Mouse (Mus musculus) myocyte (in vitro differentiated cells): ENCODE data around the gene Tmem203. TPM values are rescaled to one million over a fixed set of nuclear protein-coding genes. Genes with fewer than 3 reads are reported as not detected.

Source experiments
- H3K27me3 ChIP-seq: one replicate; pipeline ENCODE4 v1.6.1; 2011; ENCODE audit not compliant: control insufficient read depth, insufficient read depth, insufficient read length
- H3K36me3 ChIP-seq: one replicate; pipeline ENCODE4 v1.6.1; 2011; ENCODE audit not compliant: control insufficient read depth, insufficient read depth
- H3K4me2 ChIP-seq: one replicate; pipeline ENCODE4 v1.6.1; 2011; ENCODE audit warnings: low read depth, control low read depth
- H3K4me3 ChIP-seq: one replicate; pipeline ENCODE4 v1.5.1; 2011; ENCODE audit warnings: mild to moderate bottlenecking, control low read depth, moderate library complexity
- H3K79me2 ChIP-seq: one replicate; pipeline ENCODE4 v1.6.1; 2011; ENCODE audit not compliant: control insufficient read depth, insufficient read depth
- H3ac ChIP-seq: one replicate; pipeline ENCODE4 v1.6.1; 2011; ENCODE audit not compliant: control insufficient read depth, insufficient read length
- CEBPB ChIP-seq: IDR thresholded peaks from 2 replicates; pipeline ENCODE4 v1.6.1; 2011; ENCODE audit warnings: mild to moderate bottlenecking, moderate library complexity; ENCODE audit not compliant: poor library complexity, insufficient read depth, severe bottlenecking
- E2F4 ChIP-seq: IDR thresholded peaks from one replicate; pipeline ENCODE4 v1.6.1; 2011; ENCODE audit warnings: mild to moderate bottlenecking, control low read depth, moderate library complexity; ENCODE audit not compliant: insufficient read depth
- MAX ChIP-seq: IDR thresholded peaks from one replicate; pipeline ENCODE4 v1.6.1; 2011; ENCODE audit warnings: low read depth, mild to moderate bottlenecking, control low read depth
- MYOD1 ChIP-seq, 3 experiments: IDR thresholded peaks; one replicate each; pipeline ENCODE4 v1.6.1; 2011; ENCODE audit warnings: control low read depth in 2 of 3, low read depth in 2 of 3, mild to moderate bottlenecking in 2 of 3, moderate library complexity in 1 of 3; ENCODE audit not compliant: insufficient read length in 2 of 3, control insufficient read depth in 1 of 3
- MYOG ChIP-seq, 3 experiments: IDR thresholded peaks; one replicate each; pipeline ENCODE4 v1.6.1; 2011; ENCODE audit warnings: control low read depth in 2 of 3, low read depth in 2 of 3, mild to moderate bottlenecking in 2 of 3; ENCODE audit not compliant: insufficient read length in 2 of 3, control insufficient read depth in 1 of 3, insufficient read depth in 1 of 3
- POLR2A ChIP-seq: IDR thresholded peaks from one replicate; pipeline ENCODE4 v1.6.1; 2011; ENCODE audit warnings: low read depth, mild to moderate bottlenecking, control low read depth, moderate library complexity; ENCODE audit not compliant: insufficient read length
- POLR2AphosphoS2 ChIP-seq: IDR thresholded peaks from one replicate; pipeline ENCODE4 v1.6.1; 2011; ENCODE audit warnings: low read depth, control low read depth; ENCODE audit not compliant: insufficient read length
- REST ChIP-seq: IDR thresholded peaks from one replicate; pipeline ENCODE4 v1.6.1; 2011; ENCODE audit warnings: mild to moderate bottlenecking, control low read depth, moderate library complexity; ENCODE audit not compliant: insufficient read depth, insufficient read length
- SRF ChIP-seq: IDR thresholded peaks from one replicate; pipeline ENCODE4 v1.6.1; 2011; ENCODE audit warnings: low read depth; ENCODE audit not compliant: control insufficient read depth, insufficient read length
- TCF12 ChIP-seq: IDR thresholded peaks from one replicate; pipeline ENCODE4 v1.6.1; 2011; ENCODE audit warnings: mild to moderate bottlenecking, control low read depth; ENCODE audit not compliant: poor library complexity, insufficient read depth, severe bottlenecking
- TCF3 ChIP-seq: IDR thresholded peaks from one replicate; pipeline ENCODE4 v1.6.1; 2011; ENCODE audit warnings: low read depth, control low read depth; ENCODE audit not compliant: insufficient read length
- USF1 ChIP-seq: IDR thresholded peaks from one replicate; pipeline ENCODE4 v1.6.1; 2011; ENCODE audit warnings: low read depth, mild to moderate bottlenecking, control low read depth, moderate library complexity
- polyA plus RNA-seq: library from polyadenylated mRNA; unstranded; fragments of >200 nt; fragmentation: generic; extraction: Trizol; gene quantifications from one replicate; pipeline ENCODE4 v1.2.1, GENCODE M21; 2012; ENCODE audit warnings: missing spikeins

Gene Tmem203
- polyA plus RNA-seq, 1 experiment, result 47.2 TPM

GRCm38 (mm10) chr2:25213266-25213865, 41.9 kb upstream of the Tmem203 start:
- Histone ChIP-seq H3K4me2 (no peak overlapping the region), H3K36me3 (no peaks in the 10 kb centered on the region), H3K27me3 (no peaks in the 10 kb centered on the region), H3K4me3 (no peak overlapping the region), H3ac (no peak overlapping the region), H3K79me2 (peaks cover 20% of the 10 kb centered on the region)
- no peak for TF ChIP-seq MYOG (IDR thresholded peaks at IDR 0.05; ENCODE audit: control insufficient read depth in 1 of 3, insufficient read depth in 1 of 3, insufficient read length in 2 of 3, low read depth in 2 of 3)
- TF ChIP-seq E2F4, result no peak
- no peak for TF ChIP-seq USF1
- TF ChIP-seq POLR2AphosphoS2, result no peak
- no peak for TF ChIP-seq TCF3
- no peak for TF ChIP-seq POLR2A
- TF ChIP-seq SRF, result no peak
- no peak for TF ChIP-seq CEBPB
- no peak for TF ChIP-seq REST
- TF ChIP-seq TCF12, result no peak
- no peak for TF ChIP-seq MAX
- no peak for TF ChIP-seq MYOD1 (IDR thresholded peaks at IDR 0.05; ENCODE audit: control insufficient read depth in 1 of 3, insufficient read length in 2 of 3, low read depth in 2 of 3)

DNA sequence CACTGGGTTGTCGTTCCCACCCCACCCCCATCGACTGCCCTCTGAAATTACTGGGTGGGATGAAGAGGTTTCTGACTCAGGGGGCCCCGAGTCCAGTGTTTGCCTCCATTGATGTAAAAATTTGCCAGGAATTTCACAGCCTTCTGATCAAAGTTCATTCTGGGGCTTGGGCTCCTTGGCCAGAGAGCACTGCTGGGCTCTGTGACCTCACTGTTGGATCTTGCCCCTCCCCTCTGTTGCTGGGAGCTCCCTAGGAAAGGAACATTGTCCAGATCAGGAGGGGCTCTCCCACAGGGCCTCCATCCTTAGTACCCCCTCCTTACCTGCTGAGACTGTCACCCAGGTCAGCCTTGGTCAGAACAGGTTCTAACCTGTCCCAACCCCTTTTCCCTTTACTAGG, 40.8 kb upstream of the Tmem203 start, which contains the start of gene Stpg3:
TSS of gene Stpg3 (minus strand) at position 194 of the 400 bp plus-strand sequence.
- TF ChIP-seq MAX (no peak), POLR2A (no peak), SRF (no peak), E2F4 (no peak), TCF3 (no peak), CEBPB (no peak), MYOG (IDR thresholded peaks at IDR 0.05; ENCODE audit: control insufficient read depth in 1 of 3, insufficient read depth in 1 of 3, insufficient read length in 2 of 3, low read depth in 2 of 3) (no peak), TCF12 (no peak), POLR2AphosphoS2 (no peak), USF1 (no peak), MYOD1 (IDR thresholded peaks at IDR 0.05; ENCODE audit: control insufficient read depth in 1 of 3, insufficient read length in 2 of 3, low read depth in 2 of 3) (no peak), REST (no peak)
- Histone ChIP-seq H3K36me3 (no peaks in the 10 kb centered on the region), H3K79me2 (peaks cover 15% of the 10 kb centered on the region), H3K27me3 (no peaks in the 10 kb centered on the region), H3K4me2 (no peak within 1 kb of the TSS), H3ac (no peak within 1 kb of the TSS), H3K4me3 (no peak within 1 kb of the TSS)

DNA sequence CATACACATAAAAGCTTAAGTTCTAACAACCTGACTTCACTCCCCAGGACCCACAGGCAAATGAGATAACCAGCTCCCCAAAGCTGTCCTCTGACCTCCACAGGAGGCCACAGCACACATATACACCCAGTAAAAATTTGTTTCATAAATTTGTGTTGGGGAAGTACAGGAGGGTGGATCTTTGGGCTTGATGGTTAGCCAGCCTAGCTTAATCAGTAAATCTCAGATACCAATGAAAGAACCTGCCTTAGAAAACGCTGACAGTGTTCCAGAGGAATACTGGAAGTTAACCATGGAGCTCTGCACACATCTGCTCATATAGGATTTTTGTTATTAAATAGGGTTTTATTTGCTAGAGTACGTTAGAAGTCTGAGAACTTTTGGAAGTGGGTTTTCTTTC, 37.6 kb upstream of the Tmem203 start:
- H3K36me3 ChIP-seq, result peaks cover 15% of the 10 kb centered on the region
- H3K4me3 ChIP-seq, result no peak overlapping the region
- no peaks in the 10 kb centered on the region for H3K27me3 ChIP-seq
- TF ChIP-seq MYOG (IDR thresholded peaks at IDR 0.05; ENCODE audit: control insufficient read depth in 1 of 3, insufficient read depth in 1 of 3, insufficient read length in 2 of 3, low read depth in 2 of 3) (no peak), TCF3 (no peak), REST (no peak), E2F4 (no peak), TCF12 (no peak), POLR2A (no peak), MAX (no peak), POLR2AphosphoS2 (no peak), SRF (no peak), USF1 (no peak), CEBPB (no peak), MYOD1 (IDR thresholded peaks at IDR 0.05; ENCODE audit: control insufficient read depth in 1 of 3, insufficient read length in 2 of 3, low read depth in 2 of 3) (no peak)
- H3K79me2 ChIP-seq, result no peaks in the 10 kb centered on the region
- no peak overlapping the region for H3K4me2 ChIP-seq
- no peak overlapping the region for H3ac ChIP-seq

GRCm38 (mm10) chr2:25218445-25218844, 36.8 kb upstream of the Tmem203 start, which contains the start of gene Fam166a:
Gene Fam166a, plus strand, starts transcription at chr2:25218745.
- Histone ChIP-seq H3K36me3 (peaks cover 20% of the 10 kb centered on the region), H3K4me3 (no peak within 1 kb of the TSS), H3K79me2 (peaks cover 5% of the 10 kb centered on the region), H3ac (no peak within 1 kb of the TSS), H3K27me3 (no peaks in the 10 kb centered on the region), H3K4me2 (no peak within 1 kb of the TSS)
- no peak for TF ChIP-seq E2F4
- no peak for TF ChIP-seq TCF12

GRCm38 (mm10) chr2:25221331-25221772, 33.9 kb upstream of the Tmem203 start:
- Histone ChIP-seq H3K4me2 (no peak overlapping the region), H3ac (no peak overlapping the region), H3K27me3 (no peaks in the 10 kb centered on the region), H3K36me3 (peaks cover 23% of the 10 kb centered on the region), H3K4me3 (no peak overlapping the region), H3K79me2 (peaks cover 11% of the 10 kb centered on the region)
- TF ChIP-seq REST (no peak), POLR2AphosphoS2 (peak; percentile 86), POLR2A (peak; percentile 37)
